In the genomic region with DNA sequence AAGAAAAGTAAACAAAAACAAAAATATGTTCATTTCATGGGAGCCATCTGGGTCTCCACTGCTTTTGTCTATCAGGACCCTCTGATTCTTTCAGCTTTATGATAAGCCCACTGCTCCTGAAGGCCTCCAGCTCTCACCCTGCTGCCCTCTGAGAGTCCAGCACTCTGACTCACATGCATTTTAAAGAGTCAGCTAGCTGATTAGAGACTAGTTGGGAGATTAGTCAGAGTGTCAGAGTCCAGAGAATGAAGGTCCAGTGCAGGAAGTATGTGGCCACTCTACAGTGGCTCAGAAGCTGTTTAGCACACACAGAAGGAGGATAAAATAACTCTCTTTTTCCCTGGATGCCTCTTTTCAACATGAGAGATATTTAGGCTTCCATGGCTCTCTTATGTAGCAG, we compare ENCODE assay signal across 22 mouse cellular contexts. TPM values are rescaled to one million over a fixed set of nuclear protein-coding genes. Genes with fewer than 3 reads are reported as not detected.
"Had no signal": no experiment of that assay in that cellular context is flagged by ENCODE, and none has a peak within 500 bp of the region (broad histone marks: within the 10 kb centered on the region; RNA-seq: fewer than 3 reads in every experiment).

No protein-coding gene starts in this region.

- DNase-seq: kidney, adult 11 months; kidney, adult 9 months; kidney, postnatal 36 days; left cerebral cortex, postnatal 4 days; lung, adult 18-20 months; right cerebral cortex, postnatal 25 days; thymus, adult 18-20 months; thymus, postnatal 14 days had no signal

RNA-seq across cellular contexts. Expression of a gene that starts 37.8 kb away (rescaled TPM):
- total RNA-seq: layer of hippocampus, adult 8-10 months; layer of hippocampus, postnatal 14 days; left cerebral cortex, adult 18-20 months; left cerebral cortex, postnatal 10 days; left cerebral cortex, postnatal 4 days; liver, adult 2 months; megakaryocyte progenitor cell, adult 5-6 weeks had no signal
- polyA plus RNA-seq: limb, embryonic 13.5 days; liver, adult 2 months; liver, embryonic 14.5 days; midbrain, embryonic 13.5 days; myocyte; neural tube, embryonic 11.5 days; neural tube, embryonic 15.5 days had no signal

RNA-seq across cellular contexts. Expression of a gene that starts 45.4 kb away (rescaled TPM):
- total RNA-seq: layer of hippocampus, adult 8-10 months; layer of hippocampus, postnatal 14 days; left cerebral cortex, adult 18-20 months; left cerebral cortex, postnatal 10 days; left cerebral cortex, postnatal 4 days; liver, adult 2 months; megakaryocyte progenitor cell, adult 5-6 weeks had no signal
- polyA plus RNA-seq: limb, embryonic 13.5 days; liver, adult 2 months; liver, embryonic 14.5 days; lung, embryonic 16.5 days; midbrain, embryonic 13.5 days; neural tube, embryonic 11.5 days; neural tube, embryonic 15.5 days; urinary bladder, adult 2 months had no signal
